Mouse (Mus musculus): ENCODE data around the gene H6pd. TPM values are rescaled to one million over a fixed set of nuclear protein-coding genes. Genes with fewer than 3 reads are reported as not detected.

H6pd gene
- polyA plus RNA-seq, 1 experiment = 21.8 TPM

DNA sequence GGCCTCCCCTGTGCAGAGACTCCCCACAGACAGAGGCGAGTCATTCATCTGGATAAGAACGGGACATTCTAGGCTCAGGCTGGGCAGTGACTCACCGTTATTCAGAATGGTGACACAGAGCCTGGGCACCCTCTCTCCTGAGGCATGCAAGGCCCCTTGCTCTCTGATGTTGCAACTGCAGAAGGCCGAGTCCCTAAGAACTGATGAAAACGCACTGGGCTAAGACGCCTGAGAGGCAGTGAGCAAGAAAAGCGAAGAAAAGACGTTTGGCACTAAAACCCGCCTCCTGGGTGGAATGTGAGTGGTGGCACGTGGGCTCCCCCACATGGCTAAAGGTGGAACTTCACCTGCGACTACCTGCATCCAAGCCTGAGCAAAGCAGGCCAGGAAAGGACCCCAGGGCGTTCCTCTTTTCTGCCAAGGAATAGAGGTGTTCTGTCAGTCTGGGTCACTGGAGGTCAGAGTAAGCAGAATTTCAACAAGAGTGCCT, 29.0 kb downstream of the H6pd start:
- Histone ChIP-seq H3ac (ENCODE audit: control insufficient read depth, insufficient read length) (no peak overlapping the region), H3K4me3 (no peak overlapping the region)
- TF ChIP-seq E2F4 (IDR thresholded peaks at IDR 0.05; ENCODE audit: insufficient read depth) = no peak
- peak; percentile 86 for TF ChIP-seq CEBPB (IDR thresholded peaks at IDR 0.05; ENCODE audit: insufficient read depth, poor library complexity, severe bottlenecking)
- no peak for TF ChIP-seq MAX (IDR thresholded peaks at IDR 0.05; ENCODE audit: low read depth)
- TF ChIP-seq POLR2AphosphoS2 (IDR thresholded peaks at IDR 0.05; ENCODE audit: insufficient read length, low read depth) = no peak
- peak; percentile 19 for TF ChIP-seq USF1 (IDR thresholded peaks at IDR 0.05; ENCODE audit: low read depth)

DNA sequence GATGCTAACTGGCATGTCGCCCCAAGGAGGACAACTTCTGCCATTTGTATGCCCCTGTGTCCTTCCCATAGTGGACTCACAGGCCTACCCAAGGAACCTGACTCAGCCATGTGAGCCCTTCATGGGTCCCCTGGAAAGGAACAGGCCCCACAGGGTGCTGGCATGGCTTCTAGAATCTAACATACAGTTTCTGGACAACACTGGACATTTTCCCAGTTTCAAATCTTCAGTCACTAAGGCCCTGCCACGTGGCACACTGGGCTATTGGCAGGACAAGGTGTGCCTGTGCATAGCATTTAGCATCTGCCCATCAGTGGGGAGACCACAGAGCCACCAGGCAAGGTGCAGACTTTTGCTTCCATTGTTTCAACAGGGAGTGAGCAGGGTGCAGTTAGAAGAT, 30.0 kb downstream of the H6pd start:
- Histone ChIP-seq H3ac (ENCODE audit: control insufficient read depth, insufficient read length) (no peak overlapping the region), H3K4me3 (no peak overlapping the region), H3K36me3 (ENCODE audit: control insufficient read depth, insufficient read depth) (no peaks in the 10 kb centered on the region), H3K27me3 (ENCODE audit: control insufficient read depth, insufficient read depth, insufficient read length) (no peaks in the 10 kb centered on the region), H3K79me2 (ENCODE audit: control insufficient read depth, insufficient read depth) (no peaks in the 10 kb centered on the region), H3K4me2 (ENCODE audit: low read depth) (no peak overlapping the region)
- TF ChIP-seq TCF3 (IDR thresholded peaks at IDR 0.05; ENCODE audit: insufficient read length, low read depth) = no peak
- no peak for TF ChIP-seq E2F4 (IDR thresholded peaks at IDR 0.05; ENCODE audit: insufficient read depth)
- no peak for TF ChIP-seq SRF (IDR thresholded peaks at IDR 0.05; ENCODE audit: control insufficient read depth, insufficient read length, low read depth)
- TF ChIP-seq MYOD1 (IDR thresholded peaks at IDR 0.05; ENCODE audit: control insufficient read depth in 1 of 3, insufficient read length in 2 of 3, low read depth in 2 of 3) = no peak
- TF ChIP-seq MYOG (IDR thresholded peaks at IDR 0.05; ENCODE audit: control insufficient read depth in 1 of 3, insufficient read depth in 1 of 3, insufficient read length in 2 of 3, low read depth in 2 of 3) = no peak
- TF ChIP-seq REST (IDR thresholded peaks at IDR 0.05; ENCODE audit: insufficient read depth, insufficient read length) = no peak
- no peak for TF ChIP-seq POLR2AphosphoS2 (IDR thresholded peaks at IDR 0.05; ENCODE audit: insufficient read length, low read depth)
- no peak for TF ChIP-seq POLR2A (IDR thresholded peaks at IDR 0.05; ENCODE audit: insufficient read length, low read depth)
- no peak for TF ChIP-seq MAX (IDR thresholded peaks at IDR 0.05; ENCODE audit: low read depth)
- no peak for TF ChIP-seq CEBPB (IDR thresholded peaks at IDR 0.05; ENCODE audit: insufficient read depth, poor library complexity, severe bottlenecking)
- no peak for TF ChIP-seq TCF12 (IDR thresholded peaks at IDR 0.05; ENCODE audit: insufficient read depth, poor library complexity, severe bottlenecking)
- TF ChIP-seq USF1 (IDR thresholded peaks at IDR 0.05; ENCODE audit: low read depth) = no peak

More for the DNA sequence above, 29.0 kb downstream of the H6pd start:
- Histone ChIP-seq H3K36me3 (ENCODE audit: control insufficient read depth, insufficient read depth) (no peaks in the 10 kb centered on the region), H3K4me2 (ENCODE audit: low read depth) (peak overlapping the region; percentile 68), H3K79me2 (ENCODE audit: control insufficient read depth, insufficient read depth) (no peaks in the 10 kb centered on the region), H3K27me3 (ENCODE audit: control insufficient read depth, insufficient read depth, insufficient read length) (no peaks in the 10 kb centered on the region)

GRCm38 (mm10) chr4:149977801-149978544, 30.9 kb downstream of the H6pd start:
- no peaks in the 10 kb centered on the region for H3K36me3 ChIP-seq (ENCODE audit: control insufficient read depth, insufficient read depth)
- no peak overlapping the region for H3K4me2 ChIP-seq (ENCODE audit: low read depth)
- H3K27me3 ChIP-seq (ENCODE audit: control insufficient read depth, insufficient read depth, insufficient read length) = no peaks in the 10 kb centered on the region
- no peaks in the 10 kb centered on the region for H3K79me2 ChIP-seq (ENCODE audit: control insufficient read depth, insufficient read depth)
- H3K4me3 ChIP-seq = no peak overlapping the region
- H3ac ChIP-seq (ENCODE audit: control insufficient read depth, insufficient read length) = no peak overlapping the region
- TF ChIP-seq USF1 (IDR thresholded peaks at IDR 0.05; ENCODE audit: low read depth) (no peak), MYOD1 (IDR thresholded peaks at IDR 0.05; ENCODE audit: control insufficient read depth in 1 of 3, insufficient read length in 2 of 3, low read depth in 2 of 3) (peak in 1 of 3 experiments; percentile 24), REST (IDR thresholded peaks at IDR 0.05; ENCODE audit: insufficient read depth, insufficient read length) (no peak), SRF (IDR thresholded peaks at IDR 0.05; ENCODE audit: control insufficient read depth, insufficient read length, low read depth) (no peak), CEBPB (IDR thresholded peaks at IDR 0.05; ENCODE audit: insufficient read depth, poor library complexity, severe bottlenecking) (no peak), E2F4 (IDR thresholded peaks at IDR 0.05; ENCODE audit: insufficient read depth) (no peak), TCF12 (IDR thresholded peaks at IDR 0.05; ENCODE audit: insufficient read depth, poor library complexity, severe bottlenecking) (no peak), POLR2AphosphoS2 (IDR thresholded peaks at IDR 0.05; ENCODE audit: insufficient read length, low read depth) (peak; percentile 17), MYOG (IDR thresholded peaks at IDR 0.05; ENCODE audit: control insufficient read depth in 1 of 3, insufficient read depth in 1 of 3, insufficient read length in 2 of 3, low read depth in 2 of 3) (peak in 1 of 3 experiments; percentile 12), TCF3 (IDR thresholded peaks at IDR 0.05; ENCODE audit: insufficient read length, low read depth) (no peak)

GRCm38 (mm10) chr4:149977181-149977580, 31.6 kb downstream of the H6pd start:
- Histone ChIP-seq H3K27me3 (ENCODE audit: control insufficient read depth, insufficient read depth, insufficient read length) (no peaks in the 10 kb centered on the region), H3K4me2 (ENCODE audit: low read depth) (no peak overlapping the region), H3K36me3 (ENCODE audit: control insufficient read depth, insufficient read depth) (no peaks in the 10 kb centered on the region), H3ac (ENCODE audit: control insufficient read depth, insufficient read length) (no peak overlapping the region), H3K4me3 (no peak overlapping the region), H3K79me2 (ENCODE audit: control insufficient read depth, insufficient read depth) (no peaks in the 10 kb centered on the region)
- TF ChIP-seq MAX (IDR thresholded peaks at IDR 0.05; ENCODE audit: low read depth) (no peak), POLR2AphosphoS2 (IDR thresholded peaks at IDR 0.05; ENCODE audit: insufficient read length, low read depth) (no peak), TCF12 (IDR thresholded peaks at IDR 0.05; ENCODE audit: insufficient read depth, poor library complexity, severe bottlenecking) (no peak), USF1 (IDR thresholded peaks at IDR 0.05; ENCODE audit: low read depth) (no peak), MYOD1 (IDR thresholded peaks at IDR 0.05; ENCODE audit: control insufficient read depth in 1 of 3, insufficient read length in 2 of 3, low read depth in 2 of 3) (no peak), SRF (IDR thresholded peaks at IDR 0.05; ENCODE audit: control insufficient read depth, insufficient read length, low read depth) (no peak), TCF3 (IDR thresholded peaks at IDR 0.05; ENCODE audit: insufficient read length, low read depth) (no peak), CEBPB (IDR thresholded peaks at IDR 0.05; ENCODE audit: insufficient read depth, poor library complexity, severe bottlenecking) (no peak), REST (IDR thresholded peaks at IDR 0.05; ENCODE audit: insufficient read depth, insufficient read length) (no peak), MYOG (IDR thresholded peaks at IDR 0.05; ENCODE audit: control insufficient read depth in 1 of 3, insufficient read depth in 1 of 3, insufficient read length in 2 of 3, low read depth in 2 of 3) (no peak), POLR2A (IDR thresholded peaks at IDR 0.05; ENCODE audit: insufficient read length, low read depth) (no peak), E2F4 (IDR thresholded peaks at IDR 0.05; ENCODE audit: insufficient read depth) (no peak)

Measured in myocyte (in vitro differentiated cells).